Mouse (Mus musculus) liver, adult 2 months (tissue): ENCODE results near the gene Pla2g2c.

Source experiments
- CTCF ChIP-seq: fragments of 200-500 bp; IDR thresholded peaks from 2 replicates; pipeline ENCODE4 v1.5.1; 2011; ENCODE audit warnings: low read depth, low read length, control low read depth
- POLR2A ChIP-seq: fragments of 200-500 bp; IDR thresholded peaks from 2 replicates; pipeline ENCODE4 v1.6.1; 2011; ENCODE audit warnings: low read length, control low read depth; ENCODE audit not compliant: insufficient read depth; ENCODE audit errors: extremely low read depth

GRCm38 (mm10) chr4:138698296-138698695, 26.3 kb upstream of the Pla2g2c start:
- TF ChIP-seq POLR2A, result no peak
- TF ChIP-seq CTCF, result no peak
